Mouse (Mus musculus): ENCODE measurements around the gene Trim31.

- TF ChIP-seq CTCF (IDR thresholded peaks at IDR 0.05; ENCODE audit: control insufficient read depth, insufficient read depth, insufficient read length) (no peak), USF1 (IDR thresholded peaks at IDR 0.05; ENCODE audit: low read depth) (no peak), MYOD1 (IDR thresholded peaks at IDR 0.05; ENCODE audit: control insufficient read depth, insufficient read length, low read depth) (no peak)
Measured at GRCm38 (mm10) chr17:36883350-36883749, 14.6 kb upstream of the Trim31 start.

Data from C2C12 (cell line).